Mouse (Mus musculus): Measurements from ENCODE around the gene Tedc2. TPM values are rescaled to one million over a fixed set of nuclear protein-coding genes. Genes with fewer than 3 reads are reported as not detected.
A peak's percentile ranks its signal among the peaks of the same experiment; 100 is the strongest.

The Tedc2 gene
- polyA plus RNA-seq, 1 experiment = 7.5 TPM

GRCm38 (mm10) chr17:24252329-24252728 is 31.7 kb upstream of the Tedc2 start:
- DNase-seq (ENCODE audit: low read depth in 1 of 2, low spot score in 2 of 2) = no peak
- Histone ChIP-seq H3K27me3 (ENCODE audit: control insufficient read depth, insufficient read depth, low read length) (no peaks in the 10 kb centered on the region), H3K27ac (ENCODE audit: insufficient read depth, low read length) (no peak overlapping the region), H3K4me1 (ENCODE audit: control insufficient read depth, insufficient read depth, insufficient read length) (no peaks in the 10 kb centered on the region), H3K4me3 (ENCODE audit: extremely low read depth, insufficient read depth, insufficient read length) (no peak overlapping the region), H3K36me3 (ENCODE audit: control insufficient read depth, insufficient read depth, low read length) (no peaks in the 10 kb centered on the region)
- TF ChIP-seq POLR2A (IDR thresholded peaks at IDR 0.05; ENCODE audit: low read depth, low read length) (no peak), CTCF (IDR thresholded peaks at IDR 0.05; ENCODE audit: extremely low read depth, insufficient read depth, insufficient read length, insufficient replicate concordance) (no peak)
- 92% methylated on average over 2 of the region's 2 CpGs for WGBS

- TF ChIP-seq POLR2A (IDR thresholded peaks at IDR 0.05; ENCODE audit: low read depth, low read length) = no peak
- 0 out of 2 replicates have a peak, but pooled peaks have one; percentile 3 for TF ChIP-seq CTCF (IDR thresholded peaks at IDR 0.05; ENCODE audit: extremely low read depth, insufficient read depth, insufficient read length, insufficient replicate concordance)
- Histone ChIP-seq H3K4me1 (ENCODE audit: control insufficient read depth, insufficient read depth, insufficient read length) (no peaks in the 10 kb centered on the region), H3K4me3 (ENCODE audit: extremely low read depth, insufficient read depth, insufficient read length) (peak within 1 kb of the TSS; percentile 81), H3K36me3 (ENCODE audit: control insufficient read depth, insufficient read depth, low read length) (no peaks in the 10 kb centered on the region), H3K27ac (ENCODE audit: insufficient read depth, low read length) (peak within 1 kb of the TSS; percentile 79), H3K27me3 (ENCODE audit: control insufficient read depth, insufficient read depth, low read length) (no peaks in the 10 kb centered on the region)
- DNase-seq (ENCODE audit: low read depth in 1 of 2, low spot score in 2 of 2) = peak; percentile 94
- under 1% methylated on average over 48 of the region's 48 CpGs for WGBS
Observed at GRCm38 (mm10) chr17:24251320-24252069, 30.8 kb upstream of the Tedc2 start, which contains the start of gene Ccnf. Ccnf (minus strand) TSS chr17:24251484.

GRCm38 (mm10) chr17:24250988-24251319 is 30.3 kb upstream of the Tedc2 start:
- peak; percentile 22; the same call in 1 of the 2 replicates for TF ChIP-seq POLR2A (IDR thresholded peaks at IDR 0.05; ENCODE audit: low read depth, low read length)
- no peak for TF ChIP-seq CTCF (IDR thresholded peaks at IDR 0.05; ENCODE audit: extremely low read depth, insufficient read depth, insufficient read length, insufficient replicate concordance)
- Histone ChIP-seq H3K36me3 (ENCODE audit: control insufficient read depth, insufficient read depth, low read length) (no peaks in the 10 kb centered on the region), H3K4me1 (ENCODE audit: control insufficient read depth, insufficient read depth, insufficient read length) (no peaks in the 10 kb centered on the region), H3K27ac (ENCODE audit: insufficient read depth, low read length) (no peak overlapping the region), H3K4me3 (ENCODE audit: extremely low read depth, insufficient read depth, insufficient read length) (peak overlapping the region; percentile 71), H3K27me3 (ENCODE audit: control insufficient read depth, insufficient read depth, low read length) (no peaks in the 10 kb centered on the region)
- under 1% methylated on average over 32 of the region's 32 CpGs for WGBS
- no peak for DNase-seq (ENCODE audit: low read depth in 1 of 2, low spot score in 2 of 2)

GRCm38 (mm10) chr17:24248641-24249040 is 28.0 kb upstream of the Tedc2 start:
- H3K4me3 ChIP-seq (ENCODE audit: extremely low read depth, insufficient read depth, insufficient read length) = no peak overlapping the region
- DNase-seq (ENCODE audit: low read depth in 1 of 2, low spot score in 2 of 2) = no peak

GRCm38 (mm10) chr17:24244061-24244460 is 23.4 kb upstream of the Tedc2 start:
- Histone ChIP-seq H3K4me1 (ENCODE audit: control insufficient read depth, insufficient read depth, insufficient read length) (no peaks in the 10 kb centered on the region), H3K36me3 (ENCODE audit: control insufficient read depth, insufficient read depth, low read length) (peaks cover 10% of the 10 kb centered on the region), H3K4me3 (ENCODE audit: extremely low read depth, insufficient read depth, insufficient read length) (no peak overlapping the region), H3K27ac (ENCODE audit: insufficient read depth, low read length) (no peak overlapping the region), H3K27me3 (ENCODE audit: control insufficient read depth, insufficient read depth, low read length) (no peaks in the 10 kb centered on the region)
- 99% methylated on average over 8 of the region's 8 CpGs for WGBS
- TF ChIP-seq POLR2A (IDR thresholded peaks at IDR 0.05; ENCODE audit: low read depth, low read length) = no peak
- TF ChIP-seq CTCF (IDR thresholded peaks at IDR 0.05; ENCODE audit: extremely low read depth, insufficient read depth, insufficient read length, insufficient replicate concordance) = no peak
- DNase-seq (ENCODE audit: low read depth in 1 of 2, low spot score in 2 of 2) = no peak

More at GRCm38 (mm10) chr17:24248641-24249040, 28.0 kb upstream of the Tedc2 start:
- no peak for TF ChIP-seq CTCF (IDR thresholded peaks at IDR 0.05; ENCODE audit: extremely low read depth, insufficient read depth, insufficient read length, insufficient replicate concordance)
- TF ChIP-seq POLR2A (IDR thresholded peaks at IDR 0.05; ENCODE audit: low read depth, low read length) = no peak
- WGBS = 94% methylated on average over 2 of the region's 2 CpGs
- Histone ChIP-seq H3K36me3 (ENCODE audit: control insufficient read depth, insufficient read depth, low read length) (peaks cover 5% of the 10 kb centered on the region; the same call in 1 of the 2 replicates), H3K27ac (ENCODE audit: insufficient read depth, low read length) (no peak overlapping the region), H3K27me3 (ENCODE audit: control insufficient read depth, insufficient read depth, low read length) (no peaks in the 10 kb centered on the region), H3K4me1 (ENCODE audit: control insufficient read depth, insufficient read depth, insufficient read length) (no peaks in the 10 kb centered on the region)

- no peaks in the 10 kb centered on the region for H3K27me3 ChIP-seq (ENCODE audit: control insufficient read depth, insufficient read depth, low read length)
- H3K27ac ChIP-seq (ENCODE audit: insufficient read depth, low read length) = no peak overlapping the region
- peaks cover 11% of the 10 kb centered on the region for H3K36me3 ChIP-seq (ENCODE audit: control insufficient read depth, insufficient read depth, low read length)
- no peak overlapping the region for H3K4me3 ChIP-seq (ENCODE audit: extremely low read depth, insufficient read depth, insufficient read length)
- DNase-seq (ENCODE audit: low read depth in 1 of 2, low spot score in 2 of 2) = peak in 1 of 2 experiments; percentile 19
- WGBS = 91% methylated on average over 4 of the region's 4 CpGs
- TF ChIP-seq POLR2A (IDR thresholded peaks at IDR 0.05; ENCODE audit: low read depth, low read length) (no peak), CTCF (IDR thresholded peaks at IDR 0.05; ENCODE audit: extremely low read depth, insufficient read depth, insufficient read length, insufficient replicate concordance) (peak; percentile 30; the same call in 1 of the 2 replicates)
- no peaks in the 10 kb centered on the region for H3K4me1 ChIP-seq (ENCODE audit: control insufficient read depth, insufficient read depth, insufficient read length)
Observed at GRCm38 (mm10) chr17:24243311-24243969, 22.8 kb upstream of the Tedc2 start.
